Mouse (Mus musculus) layer of hippocampus, postnatal 10 days (tissue): Measurements from ENCODE around the gene Ctsf. TPM values are rescaled to one million over a fixed set of nuclear protein-coding genes. Genes with fewer than 3 reads are reported as not detected.
"Not testable (repeated sequence)": the region's sequence is repeated elsewhere in the genome, so short reads cannot be mapped to it uniquely, and the experiment has no call there.

Experiments used
- DNase-seq, 2 experiments: peaks; one replicate each; pipeline ENCODE4 v3.0.0; 2021; ENCODE audit warnings: low spot score in 2 of 2
- total RNA-seq, 2 experiments: library from RNA; stranded (reverse); gene quantifications; 2 replicates each; pipeline ENCODE4 v1.2.3; 2021

Gene Ctsf
- total RNA-seq, 2 experiments from 2014 or later = 95.2 to 102 TPM

- no peak for DNase-seq
These were observed 7.4 kb upstream of the Ctsf start for GRCm38 (mm10) chr19:4847490-4847889.

- no peak for DNase-seq
These were observed 5.1 kb upstream of the Ctsf start for GRCm38 (mm10) chr19:4849800-4850199.

- no peak for DNase-seq
These were observed 4.6 kb upstream of the Ctsf start for GRCm38 (mm10) chr19:4850281-4850680.

GRCm38 (mm10) chr19:4855470-4855820 is 515 bp downstream of the Ctsf start:
- DNase-seq = no peak

GRCm38 (mm10) chr19:4855951-4856350 is 1.0 kb downstream of the Ctsf start:
- DNase-seq = no peak

GRCm38 (mm10) chr19:4859081-4859480 is 4.2 kb downstream of the Ctsf start:
- no peak for DNase-seq

GRCm38 (mm10) chr19:4863048-4863447 is 8.1 kb downstream of the Ctsf start:
- DNase-seq = no peak

- peak in 1 of 2 experiments; percentile 25 for DNase-seq
These were observed 10.2 kb downstream of the Ctsf start for GRCm38 (mm10) chr19:4865147-4865546.

- DNase-seq = not testable (repeated sequence)
These were observed 19.7 kb downstream of the Ctsf start for GRCm38 (mm10) chr19:4874613-4875012.

- no peak for DNase-seq
These were observed 21.3 kb downstream of the Ctsf start for GRCm38 (mm10) chr19:4876241-4876640.

- no peak for DNase-seq
These were observed 21.8 kb downstream of the Ctsf start for GRCm38 (mm10) chr19:4876755-4877154.

GRCm38 (mm10) chr19:4877785-4878184 is 22.9 kb downstream of the Ctsf start, which contains the start of gene Actn3:
Gene Actn3, minus strand, starts transcription at chr19:4877909.
- DNase-seq = no peak

- peak; percentile 99 for DNase-seq
These were observed 23.7 kb downstream of the Ctsf start, which contains the start of gene Zdhhc24 for GRCm38 (mm10) chr19:4878405-4879323. Gene Zdhhc24, plus strand, starts transcription at chr19:4878668.

GRCm38 (mm10) chr19:4879324-4879703 is 24.4 kb downstream of the Ctsf start:
- DNase-seq = no peak

GRCm38 (mm10) chr19:4883961-4884360 is 29.0 kb downstream of the Ctsf start:
- DNase-seq = no peak

GRCm38 (mm10) chr19:4889791-4890190 is 34.9 kb downstream of the Ctsf start:
- no peak for DNase-seq

GRCm38 (mm10) chr19:4891798-4892197 is 36.9 kb downstream of the Ctsf start:
- no peak for DNase-seq

- DNase-seq = no peak
These were observed 42.0 kb downstream of the Ctsf start for GRCm38 (mm10) chr19:4896780-4897520.

- DNase-seq = no peak
These were observed 44.0 kb downstream of the Ctsf start for GRCm38 (mm10) chr19:4898972-4899371.

GRCm38 (mm10) chr19:4899888-4900287 is 45.0 kb downstream of the Ctsf start:
- no peak for DNase-seq

GRCm38 (mm10) chr19:4905979-4906794 is 51.3 kb downstream of the Ctsf start, which contains the start of gene Bbs1:
Gene Bbs1, minus strand, starts transcription at chr19:4906628.
- peak; percentile 84 to 87 for DNase-seq
